Mouse (Mus musculus): ENCODE results near the gene Hepacam2.

GRCm38 (mm10) chr6:3528198-3528597 lies 30.1 kb upstream of the Hepacam2 start:
- TF ChIP-seq E2F4 (IDR thresholded peaks at IDR 0.05; ENCODE audit: insufficient read depth) (no peak), POLR2A (IDR thresholded peaks at IDR 0.05; ENCODE audit: insufficient read length, low read depth) (no peak), USF1 (IDR thresholded peaks at IDR 0.05; ENCODE audit: low read depth) (no peak), POLR2AphosphoS2 (IDR thresholded peaks at IDR 0.05; ENCODE audit: insufficient read length, low read depth) (no peak), SRF (IDR thresholded peaks at IDR 0.05; ENCODE audit: control insufficient read depth, insufficient read length, low read depth) (no peak), MYOG (IDR thresholded peaks at IDR 0.05; ENCODE audit: control insufficient read depth in 1 of 3, insufficient read depth in 1 of 3, insufficient read length in 2 of 3, low read depth in 2 of 3) (no peak), TCF3 (IDR thresholded peaks at IDR 0.05; ENCODE audit: insufficient read length, low read depth) (no peak), MYOD1 (IDR thresholded peaks at IDR 0.05; ENCODE audit: control insufficient read depth in 1 of 3, insufficient read length in 2 of 3, low read depth in 2 of 3) (no peak), MAX (IDR thresholded peaks at IDR 0.05; ENCODE audit: low read depth) (no peak), TCF12 (IDR thresholded peaks at IDR 0.05; ENCODE audit: insufficient read depth, poor library complexity, severe bottlenecking) (no peak)

Measured in myocyte (in vitro differentiated cells).